Mouse (Mus musculus): ENCODE measurements at regions not wholly inside any gene's neighbourhood (a gene's known extent, or its start where the extent isn't known, plus 50 kb on each side); places are given as distances from the start of the nearest gene placed in this dataset.
"Not testable (repeated sequence)": the region's sequence is repeated elsewhere in the genome, so short reads cannot be mapped to it uniquely, and the experiment has no call there.

- Histone ChIP-seq H3K9ac (no peak overlapping the region), H3K27ac (ENCODE audit: low read depth, low read length) (no peak overlapping the region), H3K36me3 (ENCODE audit: insufficient read depth) (no peaks in the 10 kb centered on the region), H3K27me3 (ENCODE audit: insufficient read depth, low read length) (no peaks in the 10 kb centered on the region), H3K9me3 (ENCODE audit: low read length) (no peaks in the 10 kb centered on the region), H3K4me3 (ENCODE audit: low read depth, low read length) (no peak overlapping the region), H3K4me1 (ENCODE audit: insufficient read depth) (no peaks in the 10 kb centered on the region), H3K4me2 (ENCODE audit: low read depth) (no peak overlapping the region)
- 75% methylated on average over 8 of the region's 8 CpGs for WGBS
- TF ChIP-seq CTCF (IDR thresholded peaks at IDR 0.05; ENCODE audit: low read depth): no peak
- DNase-seq (no peak), ATAC-seq (no peak)
Observed at GRCm38 (mm10) chr16:31553361-31554146, 109.7 kb upstream of the Dlg1 start.

- Histone ChIP-seq H3K4me3 (ENCODE audit: low read depth, low read length) (no peak overlapping the region), H3K4me2 (ENCODE audit: low read depth) (no peak overlapping the region), H3K4me1 (ENCODE audit: insufficient read depth) (no peaks in the 10 kb centered on the region; the same call in 1 of the 2 replicates), H3K9me3 (ENCODE audit: low read length) (no peaks in the 10 kb centered on the region), H3K9ac (no peak overlapping the region), H3K36me3 (ENCODE audit: insufficient read depth) (no peaks in the 10 kb centered on the region), H3K27me3 (ENCODE audit: insufficient read depth, low read length) (no peaks in the 10 kb centered on the region), H3K27ac (ENCODE audit: low read depth, low read length) (no peak overlapping the region)
- no peak for ATAC-seq
- DNase-seq: no peak
- TF ChIP-seq CTCF (IDR thresholded peaks at IDR 0.05; ENCODE audit: low read depth): no peak
Observed at GRCm38 (mm10) chr16:31560426-31560825, 102.8 kb upstream of the Dlg1 start.

DNA sequence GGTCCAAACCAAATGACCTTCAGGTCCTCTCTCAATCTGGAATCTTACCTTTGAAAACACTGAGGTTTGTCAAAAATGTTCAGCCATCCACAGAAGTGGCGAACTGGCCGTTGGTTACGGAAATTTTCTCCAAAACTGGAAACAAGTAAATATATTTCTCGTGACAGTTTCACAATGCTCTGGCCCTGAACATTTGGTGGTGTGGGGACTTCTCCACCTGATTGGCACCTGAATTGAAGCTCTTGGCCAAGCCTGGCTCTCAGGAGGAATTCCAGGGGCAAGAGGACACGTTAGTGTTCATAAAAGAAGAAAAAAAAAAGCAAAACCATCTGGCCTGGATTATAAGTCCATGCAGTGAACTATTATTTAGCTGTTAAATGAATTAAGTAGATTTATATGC lies 98.3 kb upstream of the Dlg1 start:
- H3K9me3 ChIP-seq (ENCODE audit: low read length): no peaks in the 10 kb centered on the region
- 81% methylated on average over 5 of the region's 5 CpGs for WGBS
- H3K36me3 ChIP-seq (ENCODE audit: insufficient read depth): no peaks in the 10 kb centered on the region
- DNase-seq: no peak
- no peak for ATAC-seq
- H3K4me2 ChIP-seq (ENCODE audit: low read depth): no peak overlapping the region
- TF ChIP-seq CTCF (IDR thresholded peaks at IDR 0.05; ENCODE audit: low read depth): no peak
- H3K27ac ChIP-seq (ENCODE audit: low read depth, low read length): no peak overlapping the region
- no peaks in the 10 kb centered on the region for H3K4me1 ChIP-seq (ENCODE audit: insufficient read depth)
- H3K9ac ChIP-seq: no peak overlapping the region
- no peaks in the 10 kb centered on the region for H3K27me3 ChIP-seq (ENCODE audit: insufficient read depth, low read length)
- no peak overlapping the region for H3K4me3 ChIP-seq (ENCODE audit: low read depth, low read length)

DNA sequence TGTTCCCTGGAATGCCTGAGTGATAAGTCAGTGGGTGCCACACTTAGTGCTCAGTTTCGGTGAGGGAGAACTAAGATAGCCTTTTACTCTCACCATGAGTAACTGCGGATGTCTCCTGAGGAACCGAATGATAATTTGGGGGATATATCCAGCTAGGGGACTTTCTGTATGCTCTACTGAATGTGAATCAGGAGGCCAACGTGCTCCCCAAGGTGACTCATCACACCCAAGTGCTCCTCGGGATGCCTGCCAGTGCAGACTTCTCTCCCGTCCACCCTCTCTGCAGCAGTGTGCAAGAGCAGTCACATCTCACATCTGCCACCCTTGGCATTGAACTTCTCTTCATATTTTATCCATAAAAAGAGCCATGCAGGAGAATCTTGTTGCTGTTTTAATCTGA lies 94.9 kb upstream of the Dlg1 start:
- ATAC-seq (no peak), DNase-seq (no peak)
- no peaks in the 10 kb centered on the region for H3K27me3 ChIP-seq (ENCODE audit: insufficient read depth, low read length)
- H3K36me3 ChIP-seq (ENCODE audit: insufficient read depth): no peaks in the 10 kb centered on the region
- 86% methylated on average over 6 of the region's 6 CpGs for WGBS
- no peak overlapping the region for H3K4me3 ChIP-seq (ENCODE audit: low read depth, low read length)
- no peak for TF ChIP-seq CTCF (IDR thresholded peaks at IDR 0.05; ENCODE audit: low read depth)
- no peak overlapping the region for H3K4me2 ChIP-seq (ENCODE audit: low read depth)
- H3K9me3 ChIP-seq (ENCODE audit: low read length): no peaks in the 10 kb centered on the region
- H3K4me1 ChIP-seq (ENCODE audit: insufficient read depth): no peaks in the 10 kb centered on the region
- H3K9ac ChIP-seq: no peak overlapping the region
- no peak overlapping the region for H3K27ac ChIP-seq (ENCODE audit: low read depth, low read length)

DNA sequence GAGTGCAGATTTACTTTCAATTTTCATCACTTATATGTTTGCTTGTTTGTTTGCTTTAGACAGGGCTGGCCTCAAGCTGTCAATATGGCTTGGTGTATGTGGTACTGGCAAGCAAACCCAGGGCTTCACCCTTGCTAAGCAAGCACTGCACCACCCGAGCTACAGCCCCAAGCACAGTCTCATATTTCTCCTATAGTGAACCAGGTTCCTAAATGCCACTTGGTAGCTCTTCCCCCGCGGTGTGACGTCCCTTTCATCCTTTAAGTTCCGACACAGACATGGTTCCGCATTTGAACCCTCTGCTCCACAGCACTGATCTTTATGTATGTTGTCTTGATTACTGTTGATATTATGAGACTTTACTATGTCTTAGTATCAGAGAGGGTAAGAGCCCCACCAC lies 93.4 kb upstream of the Dlg1 start:
- no peaks in the 10 kb centered on the region for H3K36me3 ChIP-seq (ENCODE audit: insufficient read depth)
- H3K9me3 ChIP-seq (ENCODE audit: low read length): no peaks in the 10 kb centered on the region
- H3K4me3 ChIP-seq (ENCODE audit: low read depth, low read length): no peak overlapping the region
- no peak overlapping the region for H3K27ac ChIP-seq (ENCODE audit: low read depth, low read length)
- H3K4me2 ChIP-seq (ENCODE audit: low read depth): no peak overlapping the region
- ATAC-seq (no peak), DNase-seq (no peak)
- no peak for TF ChIP-seq CTCF (IDR thresholded peaks at IDR 0.05; ENCODE audit: low read depth)
- no peak overlapping the region for H3K9ac ChIP-seq
- H3K27me3 ChIP-seq (ENCODE audit: insufficient read depth, low read length): no peaks in the 10 kb centered on the region
- H3K4me1 ChIP-seq (ENCODE audit: insufficient read depth): no peaks in the 10 kb centered on the region
- WGBS: 67% methylated on average over 6 of the region's 6 CpGs

DNA sequence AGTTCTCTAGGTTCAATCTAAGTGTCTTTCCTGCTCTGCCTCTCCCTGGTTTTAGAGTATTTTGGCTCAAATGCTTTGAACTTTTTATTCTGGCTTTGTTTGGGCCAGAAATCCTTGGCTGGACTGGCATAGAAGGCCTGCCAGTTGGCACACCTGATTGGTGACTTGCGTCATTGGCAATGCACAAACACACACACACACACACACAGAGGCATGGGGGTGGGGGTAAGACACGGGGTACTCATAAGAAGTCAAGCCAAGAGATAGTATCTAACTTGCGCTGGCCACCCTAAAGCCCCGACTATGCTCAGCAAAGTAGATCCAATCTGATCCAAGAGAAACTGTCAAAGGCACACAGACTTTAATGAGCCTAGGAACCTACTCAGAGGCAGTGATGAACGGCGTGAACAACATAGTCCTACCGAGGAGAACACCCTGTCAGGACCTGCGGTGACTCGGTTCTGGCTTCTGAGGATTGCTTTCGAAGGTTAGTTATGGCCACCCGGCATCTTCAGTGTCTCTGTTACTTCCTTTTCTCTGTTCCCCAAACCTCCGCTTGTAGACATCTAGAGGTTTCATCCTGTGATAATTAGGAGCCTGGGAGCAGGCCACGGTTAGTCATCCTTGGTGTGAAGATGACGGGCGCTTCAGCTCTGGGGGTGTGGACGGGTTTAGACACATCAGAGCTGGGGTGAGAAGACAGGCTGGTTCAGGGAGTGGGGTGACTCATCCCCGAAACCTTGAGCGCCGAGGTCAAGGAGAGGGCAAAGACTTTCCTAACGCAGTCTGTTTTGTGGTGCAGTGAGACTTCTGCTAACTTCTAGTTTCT lies 92.7 kb upstream of the Dlg1 start:
- no peaks in the 10 kb centered on the region for H3K27me3 ChIP-seq (ENCODE audit: insufficient read depth, low read length)
- peak; percentile 56 for DNase-seq
- H3K9ac ChIP-seq: no peak overlapping the region
- no peaks in the 10 kb centered on the region for H3K9me3 ChIP-seq (ENCODE audit: low read length)
- no peak overlapping the region for H3K4me3 ChIP-seq (ENCODE audit: low read depth, low read length)
- no peak for TF ChIP-seq CTCF (IDR thresholded peaks at IDR 0.05; ENCODE audit: low read depth)
- H3K4me2 ChIP-seq (ENCODE audit: low read depth): no peak overlapping the region
- no peaks in the 10 kb centered on the region for H3K4me1 ChIP-seq (ENCODE audit: insufficient read depth)
- H3K27ac ChIP-seq (ENCODE audit: low read depth, low read length): no peak overlapping the region
- peak; percentile 8; the same call in 1 of the 2 replicates for ATAC-seq
- no peaks in the 10 kb centered on the region for H3K36me3 ChIP-seq (ENCODE audit: insufficient read depth)
- WGBS: 77% methylated on average over 20 of the region's 20 CpGs

DNA sequence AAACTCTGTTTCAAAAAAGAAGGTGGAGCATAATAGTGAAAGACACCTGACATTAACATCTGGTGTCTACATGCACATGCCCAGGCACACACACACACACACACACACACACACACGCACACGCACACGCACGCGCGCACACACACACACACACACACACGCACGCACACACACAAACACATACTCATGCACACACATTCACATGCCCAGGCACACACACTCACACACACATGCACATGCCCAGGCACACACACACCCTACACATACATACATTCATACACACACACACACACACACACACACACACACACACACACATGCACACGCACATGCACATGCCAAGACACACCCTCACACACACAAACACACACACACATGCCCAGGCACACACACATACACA lies 89.4 kb upstream of the Dlg1 start:
- H3K4me1 ChIP-seq (ENCODE audit: insufficient read depth); DNase-seq; H3K9ac ChIP-seq; H3K36me3 ChIP-seq (ENCODE audit: insufficient read depth); H3K4me3 ChIP-seq (ENCODE audit: low read depth, low read length); H3K9me3 ChIP-seq (ENCODE audit: low read length); ATAC-seq; H3K4me2 ChIP-seq (ENCODE audit: low read depth); H3K27me3 ChIP-seq (ENCODE audit: insufficient read depth, low read length); H3K27ac ChIP-seq (ENCODE audit: low read depth, low read length): not testable (repeated sequence)
- WGBS: 88% methylated on average over 9 of the region's 9 CpGs

- not testable (repeated sequence) for H3K27ac ChIP-seq (ENCODE audit: low read depth, low read length); H3K4me3 ChIP-seq (ENCODE audit: low read depth, low read length); ATAC-seq; H3K9me3 ChIP-seq (ENCODE audit: low read length); H3K9ac ChIP-seq; H3K36me3 ChIP-seq (ENCODE audit: insufficient read depth); H3K27me3 ChIP-seq (ENCODE audit: insufficient read depth, low read length); H3K4me1 ChIP-seq (ENCODE audit: insufficient read depth); H3K4me2 ChIP-seq (ENCODE audit: low read depth); DNase-seq
- WGBS: 55% methylated on average over 11 of the region's 11 CpGs
Observed at GRCm38 (mm10) chr16:31575646-31576045, 87.6 kb upstream of the Dlg1 start.

Data from forebrain, postnatal 0 days (tissue).